Mouse (Mus musculus): ENCODE measurements around the gene P2ry6. TPM values are rescaled to one million over a fixed set of nuclear protein-coding genes. Genes with fewer than 3 reads are reported as not detected.

The P2ry6 gene
- polyA plus RNA-seq, 1 experiment from 2014 or later = 3.8 TPM

GRCm38 (mm10) chr7:100988092-100988491 lies 13.6 kb upstream of the P2ry6 start:
- peak overlapping the region; percentile 40; the same call in 1 of the 2 replicates for H3K27ac ChIP-seq
- WGBS = 8% methylated on average over 9 of the region's 9 CpGs
- H3K27me3 ChIP-seq = 0 out of 2 replicates have a peak, but pooled peaks cover 2% of the 10 kb centered on the region
- ATAC-seq (replicated peaks; ENCODE audit: insufficient number of reproducible peaks, insufficient read depth, low FRiP score, low read depth) = peak; percentile 77
- no peak overlapping the region for H3K4me3 ChIP-seq
- H3K9ac ChIP-seq = no peak overlapping the region
- 0 out of 2 replicates have a peak overlapping the region, but pooled peaks have one; percentile 8 for H3K4me2 ChIP-seq
- peaks cover 30% of the 10 kb centered on the region for H3K4me1 ChIP-seq (replicated peaks)
- H3K9me3 ChIP-seq (replicated peaks) = no peaks in the 10 kb centered on the region
- no peaks in the 10 kb centered on the region for H3K36me3 ChIP-seq

- H3K9ac ChIP-seq = no peak overlapping the region
- peak overlapping the region; percentile 31; the same call in 1 of the 2 replicates for H3K4me2 ChIP-seq
- 0 out of 2 replicates have a peak, but pooled peaks cover 2% of the 10 kb centered on the region for H3K27me3 ChIP-seq
- no peaks in the 10 kb centered on the region for H3K9me3 ChIP-seq (replicated peaks)
- H3K4me1 ChIP-seq (replicated peaks) = peaks cover 23% of the 10 kb centered on the region
- 47% methylated on average over 21 of the region's 21 CpGs for WGBS
- ATAC-seq (replicated peaks; ENCODE audit: insufficient number of reproducible peaks, insufficient read depth, low FRiP score, low read depth) = peak; percentile 47
- H3K27ac ChIP-seq = no peak overlapping the region
- H3K4me3 ChIP-seq = no peak overlapping the region
- no peaks in the 10 kb centered on the region for H3K36me3 ChIP-seq
Measured at GRCm38 (mm10) chr7:100984452-100985395, 10.3 kb upstream of the P2ry6 start.

- no peaks in the 10 kb centered on the region for H3K36me3 ChIP-seq
- no peak overlapping the region for H3K4me2 ChIP-seq
- peaks cover 12% of the 10 kb centered on the region for H3K27me3 ChIP-seq
- peak; percentile 79 for ATAC-seq (replicated peaks; ENCODE audit: insufficient number of reproducible peaks, insufficient read depth, low FRiP score, low read depth)
- peaks cover 23% of the 10 kb centered on the region for H3K4me1 ChIP-seq (replicated peaks)
- WGBS = 17% methylated on average over 2 of the region's 2 CpGs
- H3K9me3 ChIP-seq (replicated peaks) = no peaks in the 10 kb centered on the region
- peak overlapping the region; percentile 43 for H3K27ac ChIP-seq
- H3K4me3 ChIP-seq = no peak overlapping the region
- no peak overlapping the region for H3K9ac ChIP-seq
Measured at GRCm38 (mm10) chr7:100979175-100979574, 4.7 kb upstream of the P2ry6 start.

GRCm38 (mm10) chr7:100978171-100978570 lies 3.7 kb upstream of the P2ry6 start:
- Histone ChIP-seq H3K9ac (no peak overlapping the region), H3K27ac (no peak overlapping the region), H3K9me3 (replicated peaks) (no peaks in the 10 kb centered on the region), H3K4me2 (no peak overlapping the region), H3K4me1 (replicated peaks) (peaks cover 32% of the 10 kb centered on the region), H3K4me3 (no peak overlapping the region), H3K27me3 (peaks cover 22% of the 10 kb centered on the region), H3K36me3 (no peaks in the 10 kb centered on the region)
- ATAC-seq (replicated peaks; ENCODE audit: insufficient number of reproducible peaks, insufficient read depth, low FRiP score, low read depth) = no peak
- WGBS = 64% methylated on average over 5 of the region's 5 CpGs

- Histone ChIP-seq H3K9ac (no peak overlapping the region), H3K9me3 (replicated peaks) (no peaks in the 10 kb centered on the region), H3K4me1 (replicated peaks) (peaks cover 27% of the 10 kb centered on the region), H3K27me3 (peaks cover 54% of the 10 kb centered on the region), H3K4me2 (no peak overlapping the region), H3K4me3 (no peak overlapping the region), H3K27ac (no peak overlapping the region), H3K36me3 (no peaks in the 10 kb centered on the region)
- 36% methylated on average over 3 of the region's 3 CpGs for WGBS
- no peak for ATAC-seq (replicated peaks; ENCODE audit: insufficient number of reproducible peaks, insufficient read depth, low FRiP score, low read depth)
Measured at GRCm38 (mm10) chr7:100972875-100973274, 1.6 kb downstream of the P2ry6 start.

GRCm38 (mm10) chr7:100968874-100969659 lies 5.4 kb downstream of the P2ry6 start:
- no peaks in the 10 kb centered on the region for H3K36me3 ChIP-seq
- H3K4me2 ChIP-seq = no peak overlapping the region
- no peaks in the 10 kb centered on the region for H3K9me3 ChIP-seq (replicated peaks)
- no peak overlapping the region for H3K9ac ChIP-seq
- peaks cover 26% of the 10 kb centered on the region for H3K4me1 ChIP-seq (replicated peaks)
- H3K4me3 ChIP-seq = no peak overlapping the region
- no peak overlapping the region for H3K27ac ChIP-seq
- WGBS = 63% methylated on average over 10 of the region's 10 CpGs
- peaks cover 40% of the 10 kb centered on the region for H3K27me3 ChIP-seq
- no peak for ATAC-seq (replicated peaks; ENCODE audit: insufficient number of reproducible peaks, insufficient read depth, low FRiP score, low read depth)

GRCm38 (mm10) chr7:100968376-100968775 lies 6.1 kb downstream of the P2ry6 start:
- 87% methylated on average over 6 of the region's 6 CpGs for WGBS
- Histone ChIP-seq H3K4me1 (replicated peaks) (peaks cover 20% of the 10 kb centered on the region), H3K9me3 (replicated peaks) (no peaks in the 10 kb centered on the region), H3K36me3 (no peaks in the 10 kb centered on the region), H3K27me3 (peaks cover 33% of the 10 kb centered on the region), H3K4me2 (no peak overlapping the region), H3K27ac (no peak overlapping the region), H3K4me3 (no peak overlapping the region), H3K9ac (no peak overlapping the region)
- ATAC-seq (replicated peaks; ENCODE audit: insufficient number of reproducible peaks, insufficient read depth, low FRiP score, low read depth) = no peak

GRCm38 (mm10) chr7:100967850-100968249 lies 6.6 kb downstream of the P2ry6 start:
- ATAC-seq (replicated peaks; ENCODE audit: insufficient number of reproducible peaks, insufficient read depth, low FRiP score, low read depth) = no peak
- H3K27ac ChIP-seq = no peak overlapping the region
- no peaks in the 10 kb centered on the region for H3K9me3 ChIP-seq (replicated peaks)
- H3K4me1 ChIP-seq (replicated peaks) = peaks cover 16% of the 10 kb centered on the region
- H3K36me3 ChIP-seq = no peaks in the 10 kb centered on the region
- H3K27me3 ChIP-seq = peaks cover 28% of the 10 kb centered on the region
- no peak overlapping the region for H3K4me2 ChIP-seq
- no peak overlapping the region for H3K9ac ChIP-seq
- 68% methylated on average over 9 of the region's 9 CpGs for WGBS
- H3K4me3 ChIP-seq = no peak overlapping the region

- Histone ChIP-seq H3K27me3 (peaks cover 15% of the 10 kb centered on the region), H3K36me3 (no peaks in the 10 kb centered on the region), H3K9ac (no peak overlapping the region), H3K9me3 (replicated peaks) (no peaks in the 10 kb centered on the region), H3K27ac (no peak overlapping the region), H3K4me1 (replicated peaks) (peaks cover 15% of the 10 kb centered on the region), H3K4me3 (no peak overlapping the region), H3K4me2 (no peak overlapping the region)
- WGBS = 62% methylated on average over 7 of the region's 7 CpGs
- ATAC-seq (replicated peaks; ENCODE audit: insufficient number of reproducible peaks, insufficient read depth, low FRiP score, low read depth) = no peak; the same call in 1 of the 2 replicates
Measured at GRCm38 (mm10) chr7:100966014-100966413, 8.4 kb downstream of the P2ry6 start.

GRCm38 (mm10) chr7:100965079-100965478 lies 9.4 kb downstream of the P2ry6 start:
- Histone ChIP-seq H3K27ac (no peak overlapping the region), H3K9me3 (replicated peaks) (no peaks in the 10 kb centered on the region), H3K4me2 (no peak overlapping the region), H3K4me3 (no peak overlapping the region), H3K36me3 (no peaks in the 10 kb centered on the region), H3K27me3 (peaks cover 7% of the 10 kb centered on the region; the same call in 1 of the 2 replicates), H3K4me1 (replicated peaks) (peaks cover 15% of the 10 kb centered on the region), H3K9ac (no peak overlapping the region)
- 24% methylated on average over 4 of the region's 4 CpGs for WGBS
- peak; percentile 33; the same call in 1 of the 2 replicates for ATAC-seq (replicated peaks; ENCODE audit: insufficient number of reproducible peaks, insufficient read depth, low FRiP score, low read depth)

GRCm38 (mm10) chr7:100964242-100964641 lies 10.2 kb downstream of the P2ry6 start:
- WGBS = 78% methylated on average over 6 of the region's 6 CpGs
- Histone ChIP-seq H3K27me3 (peaks cover 4% of the 10 kb centered on the region; the same call in 1 of the 2 replicates), H3K4me3 (no peak overlapping the region), H3K4me1 (replicated peaks) (peaks cover 15% of the 10 kb centered on the region), H3K4me2 (no peak overlapping the region), H3K9me3 (replicated peaks) (no peaks in the 10 kb centered on the region), H3K27ac (no peak overlapping the region), H3K9ac (no peak overlapping the region), H3K36me3 (no peaks in the 10 kb centered on the region)
- ATAC-seq (replicated peaks; ENCODE audit: insufficient number of reproducible peaks, insufficient read depth, low FRiP score, low read depth) = no peak
